Mouse (Mus musculus) embryonic fibroblast, embryonic 13.5 days (primary cell): ENCODE measurements around the gene Auts2. TPM values are rescaled to one million over a fixed set of nuclear protein-coding genes. Genes with fewer than 3 reads are reported as not detected.
A peak's percentile ranks its signal among the peaks of the same experiment; 100 is the strongest.

Source experiments
- H3K27ac ChIP-seq: 2 replicates; pipeline ENCODE4 v1.5.1; 2012; ENCODE audit warnings: low read length, control low read depth, inconsistent platforms; ENCODE audit not compliant: insufficient read depth
- H3K4me1 ChIP-seq: 2 replicates; pipeline ENCODE4 v1.6.1; 2011; ENCODE audit warnings: low read length; ENCODE audit not compliant: control insufficient read depth, insufficient read depth
- H3K4me3 ChIP-seq: 2 replicates; pipeline ENCODE4 v1.5.1; 2011; ENCODE audit warnings: mild to moderate bottlenecking, control low read depth, low read length; ENCODE audit not compliant: insufficient read depth
- CTCF ChIP-seq: IDR thresholded peaks from 2 replicates; pipeline ENCODE4 v1.5.1; 2011; ENCODE audit warnings: mild to moderate bottlenecking, control low read depth, low read length, moderate library complexity, borderline replicate concordance; ENCODE audit not compliant: insufficient read depth
- POLR2A ChIP-seq: IDR thresholded peaks from 2 replicates; pipeline ENCODE4 v1.6.1; 2011; ENCODE audit warnings: low read depth, mild to moderate bottlenecking, control low read depth, low read length, moderate library complexity
- polyA plus RNA-seq: library from polyadenylated mRNA; stranded (reverse); fragments of >200 nt; gene quantifications from 2 replicates; pipeline ENCODE4 v1.2.4, GENCODE M21; 2011; ENCODE audit warnings: low read depth; ENCODE audit not compliant: missing spikeins, insufficient read length

Gene Auts2
- polyA plus RNA-seq, 1 experiment: 26.0 TPM

DNA sequence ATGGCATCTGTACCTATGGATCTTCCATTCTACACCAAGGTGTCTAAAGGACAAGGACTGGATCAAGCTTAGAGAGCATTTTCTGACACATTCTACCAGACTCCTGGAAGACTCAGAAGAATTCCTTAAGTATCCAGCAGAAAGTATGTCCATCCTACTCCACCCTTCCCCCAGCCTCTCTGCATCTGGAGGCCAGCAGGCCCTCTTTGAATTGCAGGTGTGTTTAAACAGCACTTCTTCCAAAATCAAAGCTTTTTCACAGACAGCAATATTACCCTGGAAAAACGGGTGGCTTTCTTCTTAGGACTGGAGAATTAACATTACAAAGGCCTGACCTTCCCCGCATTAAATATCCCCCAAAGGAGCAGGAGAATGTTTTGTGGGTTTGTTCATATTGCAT is 598.4 kb downstream of the Auts2 start:
- Histone ChIP-seq H3K4me1 (no peaks in the 10 kb centered on the region), H3K27ac (no peak overlapping the region), H3K4me3 (no peak overlapping the region)
- TF ChIP-seq CTCF (no peak), POLR2A (no peak)

DNA sequence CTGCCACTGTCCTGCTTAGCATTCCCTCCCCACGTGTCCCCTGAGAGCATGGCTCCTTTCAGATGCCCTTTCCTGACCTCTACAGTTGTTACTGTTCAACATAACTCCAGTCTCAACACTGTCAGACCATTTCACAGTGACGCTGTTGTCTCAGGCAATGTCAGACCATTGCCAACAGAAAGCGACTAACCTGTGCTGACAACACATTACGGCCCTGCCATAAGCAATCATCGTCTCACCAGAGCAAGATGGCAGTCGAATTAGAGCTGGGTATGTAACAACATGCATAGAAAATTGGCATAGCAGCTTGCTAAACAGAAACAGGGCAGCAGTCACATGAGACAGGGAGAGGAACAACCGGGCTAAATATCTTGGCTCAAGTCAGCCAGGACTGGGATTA is 614.4 kb downstream of the Auts2 start:
- no peak overlapping the region for H3K4me3 ChIP-seq
- no peak overlapping the region for H3K27ac ChIP-seq
- TF ChIP-seq POLR2A: no peak
- TF ChIP-seq CTCF: no peak
- H3K4me1 ChIP-seq: no peaks in the 10 kb centered on the region

DNA sequence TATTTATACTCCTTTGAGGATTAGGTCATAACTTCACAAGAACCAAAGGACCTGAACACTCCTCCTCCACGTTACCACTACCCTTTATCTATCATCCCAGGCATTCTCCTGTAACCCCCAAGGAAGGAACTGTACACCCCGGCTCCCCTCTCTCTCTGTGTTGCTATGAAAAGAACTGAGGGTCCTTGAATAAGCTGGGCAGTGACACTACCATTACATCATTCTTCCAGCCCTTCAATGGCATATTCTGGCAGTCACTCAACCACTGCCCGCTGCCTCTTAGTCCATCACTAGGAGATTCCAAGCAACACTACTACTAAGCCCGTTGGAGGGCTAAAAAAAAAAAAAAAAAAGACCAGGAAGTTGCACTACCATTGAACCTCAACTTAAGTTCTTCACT is 620.4 kb downstream of the Auts2 start:
- no peak for TF ChIP-seq POLR2A
- no peak for TF ChIP-seq CTCF
- no peak overlapping the region for H3K4me3 ChIP-seq
- no peak overlapping the region for H3K27ac ChIP-seq
- no peaks in the 10 kb centered on the region for H3K4me1 ChIP-seq

DNA sequence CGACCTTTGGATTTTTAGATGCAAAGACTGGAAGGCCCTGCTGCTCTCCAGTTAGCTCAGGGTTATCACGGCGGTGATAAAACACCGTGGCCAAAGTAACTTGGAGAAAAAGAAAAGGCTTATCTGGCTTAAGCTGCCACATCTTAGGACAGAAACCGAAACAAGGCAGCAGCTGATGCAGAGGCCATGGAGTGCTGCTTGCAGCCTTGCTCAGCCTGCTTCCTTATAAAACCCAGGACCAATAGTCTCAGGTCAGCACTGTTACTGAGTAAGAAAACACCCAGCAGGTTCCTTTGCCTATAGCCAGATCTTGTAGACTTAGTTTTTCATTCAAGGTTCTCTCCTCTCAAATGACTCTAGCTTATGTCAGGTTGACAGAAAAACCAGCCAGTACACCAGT is 621.0 kb downstream of the Auts2 start:
- no peak for TF ChIP-seq CTCF
- TF ChIP-seq POLR2A: no peak
- H3K4me1 ChIP-seq: no peaks in the 10 kb centered on the region
- H3K4me3 ChIP-seq: no peak overlapping the region
- H3K27ac ChIP-seq: no peak overlapping the region

DNA sequence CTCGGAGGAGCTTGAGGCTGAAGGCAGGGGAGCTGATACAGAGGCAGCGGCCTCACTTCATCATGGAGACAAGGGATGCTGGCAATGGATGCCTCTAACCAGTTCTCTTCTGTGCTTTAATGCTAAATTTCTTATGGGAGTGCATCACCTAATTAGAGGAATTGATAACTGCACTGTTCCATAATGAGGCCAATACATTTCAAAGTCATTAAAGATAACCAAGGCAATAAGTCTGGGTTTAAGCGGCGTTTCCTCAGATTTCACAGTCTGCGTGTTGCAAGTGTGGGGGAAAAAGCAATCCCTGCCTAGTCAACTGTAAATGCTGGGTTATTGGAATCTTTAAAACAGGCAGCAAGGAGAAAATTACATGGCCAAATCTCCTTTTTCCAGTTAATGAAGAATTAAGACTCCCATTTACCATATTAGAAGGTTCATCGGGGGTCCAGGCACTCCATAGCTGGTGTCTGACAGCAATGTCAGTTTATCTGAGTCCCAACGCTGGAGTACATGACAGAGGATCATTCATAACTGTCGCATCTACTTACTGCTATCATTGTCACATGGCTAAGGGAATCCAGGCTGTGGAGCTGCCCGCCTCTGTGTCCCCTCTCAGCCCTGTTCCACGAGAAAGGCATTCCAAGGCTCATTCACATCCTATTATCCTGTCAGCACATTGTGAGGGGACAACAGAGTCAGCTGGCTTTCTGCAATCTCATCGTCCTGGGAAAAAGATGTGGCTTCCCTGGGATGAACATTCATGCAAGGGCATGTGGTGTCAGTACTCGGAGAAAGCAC is 623.0 kb downstream of the Auts2 start:
- Histone ChIP-seq H3K4me1 (no peaks in the 10 kb centered on the region; the same call in 1 of the 2 replicates), H3K27ac (no peak overlapping the region)
- TF ChIP-seq POLR2A (no peak), CTCF (no peak)

DNA sequence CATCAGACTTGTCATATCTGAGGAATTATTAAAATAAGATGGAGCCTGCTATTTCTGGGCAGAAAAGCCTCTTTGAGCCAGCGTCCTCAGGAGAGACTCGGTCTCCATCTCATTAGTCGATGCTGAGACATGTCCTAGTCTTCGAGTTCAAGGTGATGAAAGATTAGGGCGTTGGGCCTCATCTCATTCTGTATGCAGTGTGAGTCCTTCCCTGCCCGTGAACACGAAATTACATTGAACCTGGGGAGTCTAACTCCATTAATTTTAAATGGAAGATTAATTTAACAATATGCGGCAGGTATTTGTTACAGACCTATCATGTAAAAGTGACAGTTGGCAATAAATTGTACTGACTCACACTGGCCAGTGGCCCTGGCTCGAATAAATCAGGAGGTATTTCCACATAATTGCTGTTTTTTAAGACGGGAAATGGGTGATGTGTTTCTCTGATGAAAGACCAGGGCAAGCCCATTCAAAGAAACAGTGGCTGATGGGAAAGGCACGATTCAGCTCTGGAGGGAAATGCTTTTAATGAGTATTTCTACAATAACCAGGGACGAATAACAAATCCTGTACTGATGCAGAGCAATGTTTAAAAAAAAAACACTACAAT is 626.2 kb downstream of the Auts2 start:
- peak overlapping the region; percentile 55 for H3K27ac ChIP-seq
- TF ChIP-seq POLR2A: no peak
- no peak for TF ChIP-seq CTCF
- no peaks in the 10 kb centered on the region; the same call in 1 of the 2 replicates for H3K4me1 ChIP-seq
- no peak overlapping the region for H3K4me3 ChIP-seq

More for the DNA sequence above, 623.0 kb downstream of the Auts2 start:
- H3K4me3 ChIP-seq: no peak overlapping the region

DNA sequence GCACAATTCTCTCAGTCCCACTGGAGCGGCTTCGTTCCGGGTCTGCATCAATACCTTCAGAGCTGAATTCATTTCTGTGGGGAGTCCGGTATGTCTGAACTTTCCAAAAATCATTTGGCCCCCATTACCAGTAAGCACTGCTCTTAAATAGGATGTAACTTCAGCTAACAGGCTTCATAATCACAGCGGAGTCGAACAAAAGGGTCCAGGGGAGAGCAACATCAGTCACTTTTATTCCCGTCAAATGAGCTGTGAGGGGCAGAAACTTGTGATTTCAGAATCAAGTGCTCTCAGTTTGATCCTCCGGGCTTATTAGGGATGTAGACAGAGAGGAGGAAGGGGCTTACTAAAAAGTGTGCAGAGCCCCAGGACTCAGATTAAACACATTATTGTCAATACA is 629.6 kb downstream of the Auts2 start:
- H3K4me1 ChIP-seq: no peaks in the 10 kb centered on the region; the same call in 1 of the 2 replicates
- no peak for TF ChIP-seq CTCF
- no peak for TF ChIP-seq POLR2A
- no peak overlapping the region for H3K27ac ChIP-seq
- no peak overlapping the region for H3K4me3 ChIP-seq

DNA sequence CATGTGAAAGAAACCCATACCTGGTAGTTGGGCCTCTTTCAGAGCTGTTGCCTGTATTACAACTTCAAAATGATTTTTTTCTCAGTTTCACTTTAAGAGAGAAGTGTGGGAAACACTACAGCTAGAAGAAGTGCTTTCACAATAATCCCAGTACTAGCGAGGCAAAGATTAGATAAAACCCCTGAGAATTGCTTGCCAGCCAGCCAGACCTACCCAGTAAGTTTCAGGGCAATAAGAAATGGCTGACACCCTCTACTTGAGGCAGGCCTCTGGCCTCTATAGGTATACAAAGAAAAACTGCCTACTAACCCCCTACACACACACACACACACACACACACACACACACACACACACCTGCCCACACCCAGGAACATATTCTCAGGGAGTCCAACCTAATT is 630.2 kb downstream of the Auts2 start:
- no peak overlapping the region for H3K27ac ChIP-seq
- H3K4me3 ChIP-seq: no peak overlapping the region
- TF ChIP-seq POLR2A: no peak
- no peak for TF ChIP-seq CTCF
- H3K4me1 ChIP-seq: no peaks in the 10 kb centered on the region; the same call in 1 of the 2 replicates

DNA sequence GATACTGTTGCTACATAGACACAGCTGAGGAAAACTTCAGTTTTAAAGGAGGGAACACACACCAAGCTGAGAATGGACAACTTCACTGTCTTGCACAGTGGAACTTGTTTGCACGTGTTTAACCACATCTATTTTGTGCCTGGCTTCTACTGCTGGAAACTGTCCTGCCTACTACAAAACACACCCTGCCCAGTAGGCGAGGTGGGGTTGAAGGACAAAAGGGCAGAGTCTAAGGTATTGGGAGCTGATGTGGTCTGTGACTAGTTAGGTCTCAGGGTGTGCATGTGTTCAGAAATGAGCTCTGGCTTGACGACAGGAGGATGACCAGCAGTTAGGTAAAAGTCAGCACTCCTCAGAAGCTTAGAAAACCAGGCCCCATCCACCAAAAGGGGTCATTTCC is 636.8 kb downstream of the Auts2 start:
- no peak overlapping the region for H3K27ac ChIP-seq
- no peaks in the 10 kb centered on the region for H3K4me1 ChIP-seq
- H3K4me3 ChIP-seq: no peak overlapping the region
- TF ChIP-seq CTCF (no peak), POLR2A (no peak)

DNA sequence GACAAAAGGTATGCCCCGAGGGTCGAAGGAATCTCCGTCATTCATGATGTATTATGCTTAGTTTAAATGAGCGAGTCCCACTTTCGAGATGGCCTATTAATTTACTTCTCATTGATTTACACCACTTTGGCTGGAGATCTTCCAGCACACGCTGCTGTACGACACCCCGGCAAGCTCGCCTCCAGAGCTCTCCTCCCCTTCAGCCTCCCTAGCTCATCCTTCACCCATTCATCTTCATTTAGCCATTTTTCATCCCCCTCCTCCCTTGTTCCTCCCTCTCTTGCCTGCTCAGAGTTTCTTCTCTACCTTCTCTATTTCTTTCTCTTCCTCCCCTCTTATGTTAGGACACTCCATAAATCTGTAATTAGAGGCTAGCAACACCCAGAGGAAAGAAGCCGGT is 638.7 kb downstream of the Auts2 start:
- no peak for TF ChIP-seq POLR2A
- TF ChIP-seq CTCF: no peak
- no peak overlapping the region for H3K4me3 ChIP-seq
- H3K27ac ChIP-seq: no peak overlapping the region
- H3K4me1 ChIP-seq: no peaks in the 10 kb centered on the region
